Mouse (Mus musculus): ENCODE data around the gene Dut. TPM values are rescaled to one million over a fixed set of nuclear protein-coding genes. Genes with fewer than 3 reads are reported as not detected.

Dut gene
- 10 to 100 TPM; 30.8 to 53.6 TPM for polyA plus RNA-seq (2012; fragmentation: generic; extraction: Trizol)

GRCm38 (mm10) chr2:125247108-125247961 is at the start of gene Dut:
Gene Dut (plus strand): TSS chr2:125247190.

Other genes with a start within 250 kb of the Dut start
- gene Slc24a5, start 179.1 kb upstream of the Dut start, polyA plus RNA-seq (2012; fragmentation: generic; extraction: Trizol), result not detected
- gene Myef2, start 123.5 kb upstream of the Dut start, polyA plus RNA-seq (2012; fragmentation: generic; extraction: Trizol), result 1 to 10 TPM in 1 of 2 experiments, under 1 TPM in 1; 0.80 to 8.9 TPM
- not detected for gene Ctxn2, start 110.5 kb upstream of the Dut start, polyA plus RNA-seq (2012; fragmentation: generic; extraction: Trizol)
- not detected for gene Slc12a1, start 94.7 kb upstream of the Dut start, polyA plus RNA-seq (2012; fragmentation: generic; extraction: Trizol)